Mouse (Mus musculus) megakaryocyte, embryonic 14.5 days (primary cell): ENCODE data around the gene Pigc.

Experiments used
- FLI1 ChIP-seq: IDR thresholded peaks from 2 replicates; pipeline ENCODE4 v1.6.1; 2012; ENCODE audit warnings: low read length, inconsistent platforms, mixed read lengths
- GATA1 ChIP-seq: IDR thresholded peaks from 3 replicates; pipeline ENCODE4 v1.6.1; 2012; ENCODE audit warnings: mixed read lengths, low read length, inconsistent platforms, borderline replicate concordance

DNA sequence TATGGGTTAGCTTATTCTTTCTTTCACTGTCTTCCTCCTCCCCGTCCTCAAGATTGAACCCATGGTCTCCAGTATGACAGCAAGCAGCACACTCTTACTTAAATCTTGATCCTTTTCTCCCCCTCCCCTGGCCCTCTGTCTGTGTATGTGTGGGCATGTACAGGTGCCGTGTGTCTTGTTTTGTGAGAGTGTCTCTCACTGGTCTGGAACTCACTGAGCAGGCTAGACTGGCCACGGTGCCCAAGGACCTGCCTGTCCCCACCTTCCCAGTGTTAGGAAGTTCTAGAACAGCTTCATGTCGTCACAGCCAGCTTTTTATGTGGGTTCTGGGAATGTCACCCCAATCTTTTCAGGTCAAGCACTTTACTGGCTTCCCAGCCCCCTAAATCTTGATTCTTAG, 36.7 kb upstream of the Pigc start:
- TF ChIP-seq GATA1: no peak
- no peak for TF ChIP-seq FLI1
